Mouse (Mus musculus) lung, postnatal 0 days (tissue): ENCODE results near the gene Tnfsf10. TPM values are rescaled to one million over a fixed set of nuclear protein-coding genes. Genes with fewer than 3 reads are reported as not detected.
"Not testable (repeated sequence)": the region's sequence is repeated elsewhere in the genome, so short reads cannot be mapped to it uniquely, and the experiment has no call there.

Experiments used
- ATAC-seq: fragments of 200-750 bp; cut with Nextera tagmentation; 2 replicates; pipeline ENCODE4 v1.8.0; 2017; ENCODE audit warnings: moderate library complexity
- DNase-seq: peaks from one replicate; pipeline ENCODE4 v3.0.0-alpha.2; 2016; ENCODE audit warnings: low spot score
- H3K27ac ChIP-seq: fragments of 300-500 bp; sonication (generic); 2 replicates; pipeline ENCODE4 v1.5.1; 2014; ENCODE audit warnings: antibody characterized with exemption, mild to moderate bottlenecking, low read length, mixed read lengths
- H3K27me3 ChIP-seq: fragments of 300-500 bp; sonication (generic); replicated peaks from 2 replicates; pipeline ENCODE4 v1.6.1; 2014; ENCODE audit warnings: low read length, mixed read lengths; ENCODE audit not compliant: insufficient read depth
- H3K36me3 ChIP-seq: fragments of 300-500 bp; sonication (generic); 2 replicates; pipeline ENCODE4 v1.6.1; 2014; ENCODE audit warnings: low read length, mixed read lengths; ENCODE audit not compliant: insufficient read depth
- H3K4me1 ChIP-seq: fragments of 300-500 bp; sonication (generic); 2 replicates; pipeline ENCODE4 v1.6.1; 2014; ENCODE audit warnings: antibody characterized with exemption, low read depth, low read length, mixed read lengths; ENCODE audit not compliant: insufficient read depth
- H3K4me2 ChIP-seq: fragments of 300-500 bp; sonication (generic); replicated peaks from 2 replicates; pipeline ENCODE4 v1.6.1; 2014; ENCODE audit warnings: low read depth, mild to moderate bottlenecking, low read length, moderate library complexity, mixed read lengths
- H3K4me3 ChIP-seq: fragments of 300-500 bp; sonication (generic); 2 replicates; pipeline ENCODE4 v1.5.1; 2014; ENCODE audit warnings: low read depth, low read length
- H3K9ac ChIP-seq: fragments of 300-500 bp; sonication (generic); replicated peaks from 2 replicates; pipeline ENCODE4 v1.6.1; 2014; ENCODE audit warnings: low read depth, mild to moderate bottlenecking
- H3K9me3 ChIP-seq: fragments of 300-500 bp; sonication (generic); 2 replicates; pipeline ENCODE4 v1.6.1; 2016; ENCODE audit warnings: low read length, mixed read lengths
- CTCF ChIP-seq: IDR thresholded peaks from 2 replicates; pipeline ENCODE4 v1.5.1; 2016; ENCODE audit warnings: antibody characterized with exemption, mild to moderate bottlenecking
- EP300 ChIP-seq: IDR thresholded peaks from 2 replicates; pipeline ENCODE4 v1.6.1; 2016; ENCODE audit warnings: antibody characterized with exemption, mild to moderate bottlenecking, control low read depth
- WGBS: fragments of 180-500 bp; shearing (Covaris S2); extraction: QIAGEN DNeasy Blood & Tissue Kit; methylation state at CpG from one replicate; pipeline ENCODE4 v1.1.7; 2014; 5-methylcytosine and 5-hydroxymethylcytosine counted together
- polyA plus RNA-seq: library from polyadenylated mRNA; unstranded; fragments of >200 nt; fragmentation: Nextera tagmentation; extraction: Ambion mirVana; gene quantifications from 2 replicates; pipeline ENCODE4 v1.2.1, GENCODE M21; 2015

Gene Tnfsf10
- polyA plus RNA-seq, 1 experiment from 2014 or later, result 8.1 TPM

DNA sequence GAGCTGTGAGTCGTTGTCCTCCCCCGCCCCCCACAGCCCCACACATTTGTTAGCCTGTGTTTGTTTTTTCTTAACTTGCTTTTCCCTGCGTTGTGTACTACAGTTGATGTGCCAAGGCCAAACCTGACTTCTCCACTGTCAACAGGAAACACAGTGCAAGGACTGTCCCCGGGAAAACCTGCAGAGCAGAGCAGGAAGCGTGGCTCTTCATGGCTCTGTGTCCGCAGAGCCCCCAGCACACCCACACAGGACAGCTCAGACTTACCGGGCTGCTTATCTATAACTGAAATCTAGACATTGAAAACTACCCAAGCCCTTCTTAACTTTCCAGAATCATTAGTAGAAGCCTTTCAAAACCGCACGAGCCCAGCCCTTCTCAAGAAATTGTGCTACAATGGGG is 31.8 kb upstream of the Tnfsf10 start:
- no peaks in the 10 kb centered on the region for H3K27me3 ChIP-seq
- DNase-seq, result no peak
- no peak overlapping the region for H3K4me2 ChIP-seq
- peak; percentile 69 for ATAC-seq
- no peaks in the 10 kb centered on the region for H3K36me3 ChIP-seq
- H3K4me3 ChIP-seq, result no peak overlapping the region
- H3K4me1 ChIP-seq, result peaks cover 17% of the 10 kb centered on the region; the same call in 1 of the 2 replicates
- 33% methylated on average over 9 of the region's 9 CpGs for WGBS
- H3K27ac ChIP-seq, result no peak overlapping the region
- H3K9me3 ChIP-seq, result no peaks in the 10 kb centered on the region
- no peak overlapping the region for H3K9ac ChIP-seq
- TF ChIP-seq EP300 (peak; percentile 31; the same call in 1 of the 2 replicates), CTCF (no peak)

DNA sequence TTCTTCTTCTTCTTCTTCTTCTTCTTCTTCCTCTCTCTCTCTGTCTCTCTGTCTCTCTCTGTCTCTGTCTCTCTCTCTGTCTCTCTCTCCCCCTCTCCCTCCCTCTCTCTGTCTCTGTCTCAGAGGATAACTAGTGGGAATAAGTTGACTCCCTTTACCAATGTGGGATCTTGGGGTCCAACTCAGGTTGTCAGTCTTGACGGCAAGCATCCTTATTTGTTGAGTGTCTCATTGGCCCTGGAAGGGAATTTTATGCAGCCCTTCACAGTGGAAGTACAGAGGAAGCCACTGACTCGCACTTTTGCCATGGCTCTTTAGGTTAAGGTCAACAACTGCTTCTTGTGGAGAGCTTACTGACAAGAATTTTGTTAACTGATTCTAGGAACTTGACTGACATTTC is 28.5 kb upstream of the Tnfsf10 start:
- WGBS, result 29% methylated on average over 2 of the region's 2 CpGs
- no peak for TF ChIP-seq EP300
- no peak for TF ChIP-seq CTCF
- Histone ChIP-seq H3K4me1 (peaks cover 13% of the 10 kb centered on the region; the same call in 1 of the 2 replicates), H3K4me3 (no peak overlapping the region), H3K27ac (no peak overlapping the region), H3K36me3 (no peaks in the 10 kb centered on the region), H3K9ac (no peak overlapping the region), H3K27me3 (no peaks in the 10 kb centered on the region), H3K9me3 (no peaks in the 10 kb centered on the region), H3K4me2 (no peak overlapping the region)
- DNase-seq (no peak), ATAC-seq (no peak)

- 6% methylated on average over 8 of the region's 8 CpGs for WGBS
- Histone ChIP-seq H3K9ac (no peak overlapping the region), H3K4me1 (peaks cover 11% of the 10 kb centered on the region; the same call in 1 of the 2 replicates), H3K4me2 (peak overlapping the region; percentile 12), H3K27me3 (no peaks in the 10 kb centered on the region), H3K9me3 (no peaks in the 10 kb centered on the region), H3K27ac (no peak overlapping the region), H3K4me3 (no peak overlapping the region), H3K36me3 (no peaks in the 10 kb centered on the region)
- ATAC-seq (0 out of 2 replicates have a peak, but pooled peaks have one; percentile 25), DNase-seq (peak; percentile 26)
- TF ChIP-seq CTCF, result no peak
- no peak for TF ChIP-seq EP300
These were observed 27.9 kb upstream of the Tnfsf10 start for GRCm38 (mm10) chr3:27288909-27289308.

- H3K36me3 ChIP-seq, result no peaks in the 10 kb centered on the region
- H3K4me1 ChIP-seq, result peaks cover 11% of the 10 kb centered on the region; the same call in 1 of the 2 replicates
- H3K27me3 ChIP-seq, result no peaks in the 10 kb centered on the region
- ATAC-seq (no peak), DNase-seq (no peak)
- H3K9ac ChIP-seq, result no peak overlapping the region
- no peak overlapping the region for H3K4me2 ChIP-seq
- no peaks in the 10 kb centered on the region for H3K9me3 ChIP-seq
- no peak overlapping the region for H3K27ac ChIP-seq
- no peak overlapping the region for H3K4me3 ChIP-seq
- WGBS, result 87% methylated on average over 5 of the region's 5 CpGs
- TF ChIP-seq EP300 (no peak), CTCF (no peak)
These were observed 26.5 kb upstream of the Tnfsf10 start for GRCm38 (mm10) chr3:27290285-27290684.

DNA sequence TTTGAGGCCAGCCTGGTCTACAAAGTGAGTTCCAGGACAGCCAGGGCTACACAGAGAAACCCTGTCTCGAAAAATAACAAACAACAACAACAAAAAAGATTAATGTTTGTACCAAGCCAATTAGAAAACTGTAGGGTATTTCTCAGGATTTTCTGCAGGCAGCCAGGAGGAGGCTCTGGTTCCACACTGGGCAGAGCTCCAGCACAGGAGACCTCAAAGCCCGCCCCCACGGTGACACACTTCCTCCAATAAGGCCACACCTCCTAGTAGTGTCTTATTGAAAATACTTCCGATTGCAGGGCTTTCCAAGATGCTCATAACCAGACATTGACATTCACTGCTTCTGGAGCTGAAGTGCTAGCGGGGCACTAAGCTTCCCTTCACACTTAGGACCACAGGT is 25.9 kb upstream of the Tnfsf10 start:
- H3K27ac ChIP-seq, DNase-seq, H3K9ac ChIP-seq, H3K36me3 ChIP-seq, H3K4me3 ChIP-seq, H3K9me3 ChIP-seq, H3K27me3 ChIP-seq, H3K4me2 ChIP-seq: not testable (repeated sequence)
- 79% methylated on average over 5 of the region's 5 CpGs for WGBS
- 0 out of 2 replicates have a peak, but pooled peaks have one; percentile 41 for ATAC-seq
- peaks cover 11% of the 10 kb centered on the region; the same call in 1 of the 2 replicates for H3K4me1 ChIP-seq

GRCm38 (mm10) chr3:27291411-27291810 is 25.4 kb upstream of the Tnfsf10 start:
- not testable (repeated sequence) for DNase-seq, H3K4me3 ChIP-seq, H3K27me3 ChIP-seq, H3K9me3 ChIP-seq, H3K36me3 ChIP-seq, H3K4me2 ChIP-seq, H3K27ac ChIP-seq, H3K9ac ChIP-seq
- WGBS, result 74% methylated on average over 4 of the region's 4 CpGs
- peaks cover 11% of the 10 kb centered on the region; the same call in 1 of the 2 replicates for H3K4me1 ChIP-seq
- peak; percentile 53 for ATAC-seq
